Mouse (Mus musculus): ENCODE measurements around the gene Vim. TPM values are rescaled to one million over a fixed set of nuclear protein-coding genes. Genes with fewer than 3 reads are reported as not detected.

Gene Vim
- total RNA-seq (2023), result 1,000 to 10,000 TPM; 1,496 to 1,627 TPM

GRCm38 (mm10) chr2:13573408-13574065 is at the start of gene Vim:
Gene Vim (plus strand): TSS chr2:13573927.

DNA sequence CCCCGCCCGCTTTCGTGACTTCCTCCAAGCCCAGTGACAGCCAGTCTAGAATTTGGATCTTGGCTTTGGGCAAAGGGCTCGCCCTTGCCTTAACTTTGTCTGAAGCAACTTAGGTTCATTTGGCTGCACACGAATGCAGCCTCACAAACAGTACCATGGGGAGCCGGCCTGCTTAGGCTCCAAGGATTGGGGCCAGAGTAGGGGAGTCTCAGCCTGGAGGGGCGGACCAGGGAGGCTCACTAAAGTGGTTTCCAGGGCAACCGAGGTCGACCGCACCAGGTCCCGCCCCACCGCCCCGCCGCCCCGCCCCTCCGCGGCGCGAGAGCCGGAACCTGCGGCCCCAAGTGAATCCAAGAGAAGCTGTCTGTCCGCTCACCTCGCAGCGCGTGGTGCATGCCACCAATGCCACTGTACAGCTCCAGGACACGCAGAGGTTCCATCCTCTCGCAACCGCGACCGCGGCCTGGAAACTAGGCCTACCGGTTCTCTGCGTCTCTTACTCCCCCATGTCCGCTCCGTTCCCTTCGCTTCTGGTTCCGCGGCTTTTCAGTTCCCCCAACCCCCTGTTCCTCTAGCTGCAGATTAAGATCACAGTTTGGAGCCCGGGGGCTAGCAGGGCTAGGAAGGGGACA is 29.4 kb upstream of the Vim start, which contains the start of gene Trdmt1:
Gene Trdmt1, minus strand, starts transcription at position 476 of the 632 bp plus-strand sequence.

Other genes starting within 250 kb of the Vim start
- not detected for gene Cubn, start 82.1 kb upstream of the Vim start, total RNA-seq (2023)
- gene Trdmt1, start 29.3 kb upstream of the Vim start, total RNA-seq (2023), result 10 to 100 TPM in 1 of 2 experiments, 1 to 10 TPM in 1; 8.3 to 11.7 TPM
- gene St8sia6, start 220.1 kb downstream of the Vim start, total RNA-seq (2023), result 1 to 10 TPM; 3.3 to 4.6 TPM

All from neutrophil, adult 59 days (primary cell).